Mouse (Mus musculus) regulatory T cell (primary cell): ENCODE measurements around the gene Dst.

Experiments
- in situ Hi-C: fragments of 300-600 bp; cut with MboI, MseI; formaldehyde crosslinking; loops from one replicate; pipeline ENCODE4 v1.15.1; 2025; ENCODE audit warnings: high pct_unique_total_duplicates

The Dst gene

DNA sequence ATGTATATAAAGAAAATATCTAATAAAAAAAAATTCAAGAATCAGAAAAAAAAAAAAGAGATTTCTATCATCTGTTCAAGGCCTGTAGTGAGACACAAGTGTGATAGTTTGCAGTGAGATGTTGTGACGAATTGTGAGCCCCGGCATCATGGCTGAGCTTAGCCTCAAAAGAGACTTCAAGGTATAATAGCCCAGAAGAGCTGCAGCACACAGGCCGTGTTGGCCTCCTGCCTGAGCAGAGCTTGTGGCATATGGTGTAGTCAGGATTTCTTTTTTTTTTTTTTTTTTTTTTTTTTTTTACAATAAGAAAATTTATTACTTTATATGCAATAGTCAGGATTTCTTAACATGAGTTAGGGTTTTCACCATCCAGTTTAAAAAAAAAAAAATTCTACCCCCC is 191.4 kb downstream of the Dst start:
- in situ Hi-C loops, result no loop called here

DNA sequence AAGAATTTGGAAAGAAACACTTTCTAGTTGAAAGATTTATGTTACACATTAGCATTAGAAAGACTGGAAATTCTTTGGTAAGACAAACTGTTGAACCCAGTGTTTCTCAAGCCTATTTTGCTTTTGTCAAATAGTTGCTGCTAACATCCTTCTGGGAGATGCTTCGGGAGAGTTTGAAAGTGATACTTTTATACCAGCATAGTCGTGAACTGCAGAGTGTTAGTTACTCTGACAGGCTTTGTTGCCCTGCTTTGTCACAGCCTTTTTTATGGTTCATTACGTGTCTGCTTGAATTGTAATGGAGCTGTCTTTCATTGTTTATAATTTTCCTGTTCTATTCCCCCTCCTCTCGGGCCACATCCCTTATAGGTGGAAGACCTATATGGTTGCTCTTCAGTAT is 192.4 kb downstream of the Dst start:
- in situ Hi-C loops, result no loop called here

DNA sequence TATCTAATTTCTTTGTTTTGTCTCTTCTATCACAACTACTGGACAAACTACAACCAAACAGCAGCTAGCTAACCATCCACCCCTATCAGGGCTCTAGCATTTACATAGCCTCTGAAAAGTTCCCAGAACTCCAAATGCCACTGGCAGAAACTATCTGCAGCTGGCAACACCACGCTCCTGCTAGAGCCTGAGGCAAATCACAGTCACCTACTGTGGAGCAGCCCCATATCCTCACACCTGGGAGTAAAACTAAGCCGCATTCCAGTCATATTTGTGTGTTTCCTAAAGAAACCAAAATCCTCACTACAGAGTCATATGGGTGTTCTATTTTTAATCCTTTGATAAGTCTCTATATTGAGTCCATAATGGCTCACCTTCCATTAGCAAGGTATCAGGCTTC is 194.6 kb downstream of the Dst start:
- in situ Hi-C loops, result no loop called here

DNA sequence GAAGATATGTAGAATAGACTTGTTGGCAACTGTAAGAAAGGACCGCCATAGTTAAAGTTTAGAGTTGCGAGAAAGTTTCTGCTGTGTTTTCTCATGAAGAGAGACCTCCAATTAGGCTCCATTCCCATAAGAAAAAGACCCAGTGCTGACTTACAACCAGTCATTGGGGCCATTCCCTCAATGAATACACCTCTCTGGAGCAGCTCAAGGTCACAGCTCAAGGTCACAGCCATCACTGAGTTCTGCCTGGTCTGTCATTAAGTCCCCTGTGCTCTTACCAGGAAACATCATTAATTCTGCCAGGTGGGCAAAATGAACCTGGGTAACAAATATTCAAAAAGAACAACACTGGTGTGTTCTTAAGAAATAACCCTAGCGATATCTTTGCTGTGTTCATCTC is 195.2 kb downstream of the Dst start:
- in situ Hi-C loops, result no loop called here

DNA sequence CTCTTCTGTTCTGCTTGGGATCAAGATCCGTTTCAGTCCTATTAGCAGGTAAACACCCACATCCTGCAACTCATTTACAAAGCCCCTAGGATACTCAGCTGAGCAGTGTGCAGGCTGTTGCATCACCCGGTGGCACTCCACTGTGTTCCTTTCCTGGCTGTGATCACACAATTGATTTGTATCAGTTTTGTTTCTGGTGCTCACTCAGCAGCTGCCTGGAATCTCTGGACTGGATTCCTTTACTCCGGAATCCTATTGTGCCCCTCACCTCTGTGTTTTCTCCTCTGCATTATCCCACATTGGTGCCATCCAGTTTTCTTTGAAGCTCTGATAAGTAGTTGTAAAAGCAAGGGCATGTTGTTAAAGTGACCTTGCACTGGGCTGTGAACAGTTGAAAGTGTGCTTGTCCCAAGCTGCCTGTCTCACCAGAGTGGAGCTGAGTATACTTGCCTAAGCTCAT is 195.7 kb downstream of the Dst start:
- in situ Hi-C loops, result no loop called here

DNA sequence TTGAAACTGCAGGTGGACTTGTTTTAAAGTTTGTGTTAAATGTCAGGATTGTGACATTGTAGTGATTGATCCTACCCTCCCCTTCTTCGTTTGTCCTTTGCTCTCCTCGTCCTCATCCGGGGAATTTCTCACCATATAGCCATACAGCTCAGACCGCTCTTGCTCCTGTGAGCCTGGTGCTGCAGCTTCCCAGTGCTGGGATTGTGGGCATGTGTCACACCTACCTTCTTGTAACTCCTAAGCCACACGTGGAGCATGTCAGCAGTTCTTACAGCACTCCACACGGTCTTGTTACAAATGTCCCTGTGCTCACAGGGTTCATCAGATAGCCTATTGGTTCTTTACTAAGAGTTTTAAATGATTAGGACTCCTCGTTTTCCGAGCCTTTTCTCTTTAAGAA is 196.8 kb downstream of the Dst start:
- in situ Hi-C loops, result no loop called here

DNA sequence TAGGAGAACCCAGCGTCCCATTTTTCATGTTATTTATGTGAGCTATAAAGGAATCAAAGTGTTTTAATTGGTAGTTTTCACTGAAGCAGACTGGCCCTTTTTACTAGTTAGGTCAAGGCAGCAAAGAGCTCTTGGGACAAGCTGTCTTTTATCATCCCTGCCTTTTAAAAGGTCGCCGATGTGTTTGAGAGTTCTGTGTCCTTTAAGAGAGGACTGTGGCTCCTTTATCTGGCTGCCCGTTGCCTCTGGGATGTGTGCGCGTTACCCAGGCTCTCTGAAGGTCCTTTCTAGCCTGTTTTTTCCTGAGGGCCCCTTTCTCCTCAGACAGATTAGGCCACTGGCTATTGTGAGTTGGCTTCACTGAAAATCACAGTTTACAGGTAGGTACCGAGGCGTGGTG is 198.6 kb downstream of the Dst start:
- in situ Hi-C loops, result no loop called here

DNA sequence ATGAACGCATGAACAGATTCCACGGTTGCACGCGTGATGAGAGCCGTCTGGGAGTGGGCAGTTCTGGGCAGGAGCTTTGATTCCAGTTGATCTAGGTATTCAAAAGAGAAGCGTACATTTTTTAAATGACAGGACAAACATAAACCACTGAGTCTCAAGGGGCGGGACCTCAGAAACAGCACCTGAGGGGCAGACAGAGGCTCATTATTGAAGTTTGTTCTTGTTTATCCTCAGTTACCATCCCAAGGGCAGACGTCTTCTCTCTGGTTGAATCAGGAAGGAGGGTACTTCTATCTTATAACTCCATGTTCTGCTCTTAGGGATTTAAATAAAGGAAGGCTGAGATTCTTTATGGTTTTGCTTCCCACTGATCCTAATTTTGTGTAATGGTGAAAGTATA is 199.1 kb downstream of the Dst start:
- in situ Hi-C loops, result no loop called here

DNA sequence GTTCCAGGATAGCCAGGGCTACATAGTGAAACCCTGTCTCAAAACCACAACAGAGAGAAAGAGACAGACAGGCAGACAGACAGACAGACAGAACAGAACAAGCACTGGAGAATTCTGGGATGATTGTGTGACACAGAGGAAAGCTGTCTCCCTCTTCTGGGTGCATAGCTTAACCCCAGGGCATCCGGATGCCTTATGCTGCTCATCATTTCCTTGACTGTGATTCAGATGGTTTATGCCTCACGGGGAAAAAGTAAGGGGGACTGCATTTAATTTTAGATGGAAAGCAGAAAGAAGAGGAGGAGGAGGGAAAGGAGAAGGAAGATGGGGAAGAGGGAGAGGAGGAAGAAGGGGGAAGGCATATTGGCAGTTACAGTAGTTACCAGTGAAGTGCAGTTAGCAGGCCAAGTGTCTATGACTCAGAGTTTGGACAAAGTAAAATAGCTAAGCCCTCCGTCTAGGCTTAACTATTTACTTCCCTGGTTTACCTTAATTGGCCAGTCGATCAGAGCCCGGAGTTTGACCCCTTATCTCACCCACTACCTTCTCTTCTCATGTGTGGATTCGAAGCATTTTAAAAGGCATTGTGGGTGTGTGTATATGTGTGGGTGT is 201.7 kb downstream of the Dst start:
- in situ Hi-C loops, result no loop called here

DNA sequence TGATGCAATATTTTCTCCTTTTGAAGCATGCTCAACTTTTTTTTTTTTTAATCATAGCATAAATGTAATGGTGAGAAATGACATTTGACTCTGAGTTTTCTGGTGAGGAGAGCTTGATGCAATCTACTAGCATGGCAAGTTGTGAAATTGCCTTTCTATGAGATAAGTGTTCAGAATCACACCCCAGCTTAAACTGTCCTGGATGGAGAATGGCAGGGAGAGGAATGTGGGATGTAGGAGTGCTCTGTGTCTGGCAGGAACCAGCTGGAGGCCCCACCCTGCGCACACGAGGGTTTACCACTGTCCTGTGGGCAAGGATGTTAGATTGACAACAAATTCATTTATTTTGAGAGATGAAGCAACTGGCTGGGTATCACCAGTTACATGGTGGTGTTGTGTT is 202.8 kb downstream of the Dst start:
- in situ Hi-C loops, result no loop called here

DNA sequence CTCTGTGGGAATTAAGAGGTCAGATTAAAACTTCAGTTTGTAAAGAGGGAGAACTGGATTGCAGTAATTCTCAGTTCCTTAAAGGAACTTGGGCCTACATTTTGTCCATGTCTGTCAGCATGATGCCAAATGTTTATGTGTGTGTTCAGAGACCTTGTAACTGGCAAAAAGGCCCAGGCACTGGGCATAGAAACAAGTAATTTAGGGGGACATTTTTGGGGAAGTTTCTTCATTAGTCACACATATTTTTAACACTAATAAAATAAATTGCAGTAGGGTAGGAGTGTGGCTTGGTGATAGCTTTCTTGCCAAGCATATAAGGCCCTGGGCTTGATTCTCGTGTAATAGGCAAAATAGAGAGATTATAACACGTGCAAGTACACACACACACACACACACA is 203.9 kb downstream of the Dst start:
- in situ Hi-C loops, result no loop called here

DNA sequence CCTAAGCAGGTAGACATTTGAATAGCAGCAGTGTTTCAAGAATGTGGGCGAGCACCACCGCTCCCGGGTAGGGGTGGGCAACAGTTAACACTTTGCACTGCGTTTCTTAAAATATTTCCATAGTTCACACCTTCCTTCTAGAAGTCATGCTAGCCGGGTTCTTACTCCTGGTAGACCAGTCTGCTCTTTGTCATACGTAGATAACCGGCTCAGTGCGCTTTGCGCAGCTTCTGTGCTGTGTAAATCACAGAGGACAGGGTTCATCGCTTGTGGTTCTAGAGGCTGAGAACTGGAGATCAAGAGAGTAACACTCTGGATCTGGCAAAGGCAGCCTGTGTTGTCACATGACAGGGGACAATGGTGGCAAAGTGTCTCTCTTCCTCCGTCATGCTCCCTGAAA is 208.4 kb downstream of the Dst start:
- in situ Hi-C loops, result no loop called here

DNA sequence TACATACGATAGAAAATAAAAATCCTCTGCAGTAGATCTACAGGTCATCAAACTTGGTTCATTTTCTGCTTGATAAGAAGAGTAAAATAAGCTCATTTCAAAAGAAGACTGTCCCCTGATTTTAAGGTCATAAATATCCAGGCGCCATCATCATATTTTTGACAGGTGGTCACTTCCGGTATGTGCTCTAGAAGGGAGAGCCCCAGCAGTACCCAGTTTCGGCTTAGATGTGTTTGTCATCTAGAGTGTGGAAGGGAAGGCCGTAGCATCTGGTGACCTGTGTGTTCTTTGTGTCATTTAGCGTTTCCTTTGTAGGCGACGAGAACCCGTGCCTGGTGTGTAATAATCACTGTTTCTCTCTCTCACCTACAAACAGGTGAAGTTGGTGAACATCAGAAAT is 209.0 kb downstream of the Dst start:
- in situ Hi-C loops, result no loop called here

DNA sequence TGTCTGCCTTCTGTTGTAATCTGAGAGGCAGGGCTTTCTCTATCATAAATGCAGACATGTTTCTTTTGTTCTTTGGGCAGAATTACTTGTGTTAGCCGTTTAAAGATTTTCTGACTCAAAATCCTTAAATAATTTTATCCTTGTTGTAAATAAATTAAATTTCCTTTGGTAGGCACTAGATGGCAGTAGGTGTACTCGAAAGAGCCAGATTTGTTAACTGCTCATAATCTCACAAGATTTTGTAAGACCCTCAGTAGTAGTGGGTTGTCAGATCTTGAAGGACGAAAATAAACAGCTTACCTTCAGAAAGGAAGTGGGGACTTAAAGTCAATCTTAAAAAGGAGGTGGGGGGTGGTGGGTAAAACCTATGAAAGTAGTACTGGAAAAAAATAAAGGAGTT is 209.7 kb downstream of the Dst start:
- in situ Hi-C loops, result no loop called here

DNA sequence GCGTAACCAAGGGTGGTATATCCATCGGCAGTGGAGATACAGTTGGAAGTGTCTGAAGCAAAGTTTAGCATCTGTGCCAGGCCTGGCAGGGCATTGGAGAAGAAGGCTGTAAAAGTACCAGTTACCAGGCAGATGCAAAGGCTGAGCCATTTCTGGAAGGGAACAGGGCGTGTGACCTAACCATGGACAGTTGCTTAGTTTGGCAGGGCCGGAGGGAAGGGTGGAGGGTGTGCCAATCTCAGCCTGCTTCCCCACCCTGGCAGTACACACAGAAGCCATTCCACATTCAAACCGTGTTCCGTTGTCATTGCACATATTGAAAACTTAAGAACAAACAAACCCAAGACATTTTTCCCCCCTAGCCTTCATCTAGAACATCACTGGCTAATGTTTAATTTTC is 212.0 kb downstream of the Dst start:
- in situ Hi-C loops, result no loop called here

DNA sequence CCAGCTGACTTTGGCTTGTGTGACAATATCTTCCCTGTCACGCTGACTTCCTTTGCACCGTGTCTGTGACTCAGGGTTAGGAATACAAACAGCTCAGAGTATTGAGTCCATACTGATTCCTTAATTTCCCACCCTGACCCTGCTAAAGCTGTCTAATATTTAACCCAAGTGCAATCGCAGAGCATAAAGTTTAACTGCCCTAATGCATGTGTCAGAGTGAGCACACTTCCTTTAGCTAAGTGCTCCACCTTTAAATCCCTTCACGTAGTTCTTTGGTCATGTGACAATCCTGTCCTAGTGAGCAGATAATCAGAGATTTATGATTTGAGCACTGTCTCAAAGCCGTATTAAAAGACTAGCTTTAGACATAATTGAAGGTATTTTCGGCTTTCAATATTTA is 212.6 kb downstream of the Dst start:
- in situ Hi-C loops, result no loop called here

DNA sequence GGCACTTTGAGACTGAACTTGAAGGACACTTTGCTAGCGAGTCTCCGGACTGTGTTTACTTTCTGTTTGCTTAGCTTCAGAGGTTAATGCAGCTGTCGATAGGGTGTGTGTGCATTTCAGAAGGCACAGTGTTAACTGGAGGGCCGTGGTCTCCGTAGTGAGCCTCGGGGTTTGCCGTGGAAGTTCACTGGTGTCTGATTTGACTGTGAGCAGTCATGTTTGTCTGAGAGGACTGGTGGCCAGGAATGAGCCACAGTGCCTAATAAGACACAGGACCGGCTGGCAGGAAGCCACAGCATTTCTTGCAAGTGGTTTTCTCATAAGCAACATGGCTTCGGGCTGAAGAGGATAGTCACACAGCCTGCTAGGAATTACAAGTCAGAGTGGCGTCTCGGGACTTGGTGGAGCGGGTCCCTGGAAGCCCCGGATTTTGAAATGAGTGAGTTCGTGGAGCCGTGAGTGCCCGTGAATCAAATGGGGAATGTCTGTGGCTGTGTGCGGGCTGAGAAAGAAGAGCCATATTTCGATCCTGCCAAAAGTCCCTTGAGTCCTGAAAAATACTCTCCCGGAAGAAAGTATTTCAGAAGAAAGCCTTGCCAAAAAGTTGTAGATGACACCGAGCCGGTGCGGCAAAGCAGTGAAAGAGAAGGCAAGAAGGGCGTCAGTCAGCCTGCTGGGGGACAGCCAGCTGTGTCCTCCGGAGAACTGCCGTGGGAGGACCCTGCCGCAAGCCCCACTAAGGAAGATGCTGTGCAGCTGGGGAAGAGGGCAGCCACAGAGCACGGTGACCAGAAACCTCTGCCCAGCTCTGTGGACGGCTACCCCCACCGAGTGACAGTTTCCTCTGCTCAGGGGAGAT is 213.4 kb downstream of the Dst start:
- in situ Hi-C loops, result no loop called here

DNA sequence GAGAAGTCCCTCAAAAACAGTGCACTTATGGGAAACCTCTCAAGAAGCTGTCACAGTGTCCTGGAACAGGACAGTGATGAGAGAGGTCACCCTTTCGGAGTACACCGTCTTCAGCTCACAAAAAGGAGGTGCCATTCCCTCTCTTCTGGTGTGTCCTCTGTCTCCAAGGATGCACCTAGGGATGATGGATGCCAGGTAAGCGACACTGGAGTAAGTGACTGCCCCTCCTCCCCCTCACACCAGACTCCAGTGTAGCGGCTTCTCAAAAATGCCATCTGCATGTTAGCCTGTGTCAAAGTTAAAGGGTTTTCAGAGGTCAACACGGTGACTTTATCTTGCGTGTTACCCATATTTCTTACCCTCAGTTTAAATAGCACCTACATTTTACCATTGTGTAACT is 214.2 kb downstream of the Dst start:
- in situ Hi-C loops, result no loop called here

DNA sequence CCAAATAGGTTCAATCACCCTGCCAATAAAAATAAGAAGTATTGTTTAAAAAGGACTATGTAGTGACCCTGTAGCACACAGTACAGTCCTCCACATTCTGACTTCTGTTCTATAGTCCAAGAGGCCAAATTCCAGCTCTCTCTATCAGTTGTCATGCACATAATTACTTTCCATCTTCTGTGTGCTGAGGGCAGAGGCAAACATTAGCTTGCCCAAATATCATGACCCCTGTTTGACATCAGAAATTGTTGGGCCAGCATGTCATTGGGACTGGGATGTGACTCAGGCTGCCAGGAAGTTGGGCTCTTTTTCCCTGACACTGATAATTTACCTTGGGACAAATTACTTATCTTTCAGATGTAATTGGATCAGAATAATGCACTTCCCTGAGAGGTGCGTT is 214.9 kb downstream of the Dst start:
- in situ Hi-C loops, result no loop called here

DNA sequence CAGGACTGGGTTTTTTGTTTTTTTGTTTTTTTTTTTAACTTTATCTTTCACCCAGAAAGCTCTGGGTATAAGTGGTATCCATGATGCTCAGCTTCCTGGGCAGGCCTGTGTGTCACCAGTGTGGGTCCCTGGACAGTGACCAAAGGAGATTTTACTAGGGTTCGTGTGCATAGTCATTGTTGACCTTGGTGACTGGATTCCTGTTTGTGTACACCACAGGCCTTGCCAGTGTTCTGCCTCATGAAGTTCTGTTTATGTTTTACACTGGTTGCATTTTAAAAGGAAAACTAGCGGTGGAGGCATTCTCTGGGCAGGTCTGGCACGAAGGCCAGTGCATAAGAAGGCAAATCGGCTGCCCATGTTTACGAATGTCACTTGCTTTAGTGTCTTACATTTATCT is 215.3 kb downstream of the Dst start:
- in situ Hi-C loops, result no loop called here

DNA sequence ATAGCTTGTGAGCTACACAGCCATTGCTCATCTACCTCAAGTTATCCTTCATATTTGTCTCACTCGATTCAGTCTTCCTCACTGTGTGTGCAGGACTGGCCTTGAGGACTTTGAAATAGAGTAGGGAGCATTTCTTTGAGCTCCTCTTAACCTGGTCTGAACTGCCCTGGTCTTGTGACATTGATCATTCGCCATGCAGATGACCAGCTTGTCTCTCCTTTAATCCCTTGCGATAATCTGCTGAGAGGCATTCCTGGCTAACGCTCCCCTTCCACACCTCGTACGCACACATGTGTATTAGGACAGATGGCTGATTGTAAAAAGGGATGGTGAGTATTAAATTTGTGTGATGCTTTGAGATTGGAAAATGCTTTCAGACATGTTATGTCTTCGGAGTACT is 216.4 kb downstream of the Dst start:
- in situ Hi-C loops, result no loop called here

DNA sequence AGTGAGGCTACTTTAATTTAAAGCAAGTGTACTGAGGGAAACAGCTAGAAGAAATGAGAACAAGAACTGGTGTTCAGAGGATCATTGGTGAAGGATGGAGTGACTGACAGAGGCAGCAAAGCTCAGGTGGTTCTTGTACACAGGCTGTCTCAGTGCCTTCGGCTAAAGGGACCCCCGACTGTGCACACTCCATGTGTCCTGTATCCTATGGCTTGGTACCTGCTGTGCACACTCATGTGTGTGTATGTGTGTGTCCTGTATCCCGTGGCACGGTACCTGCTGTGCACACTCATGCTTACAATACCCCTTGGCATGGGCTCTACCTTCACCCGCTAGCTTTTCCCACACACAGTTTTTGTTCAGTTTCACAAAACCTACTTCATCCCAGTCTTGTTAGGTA is 217.1 kb downstream of the Dst start:
- in situ Hi-C loops, result no loop called here

DNA sequence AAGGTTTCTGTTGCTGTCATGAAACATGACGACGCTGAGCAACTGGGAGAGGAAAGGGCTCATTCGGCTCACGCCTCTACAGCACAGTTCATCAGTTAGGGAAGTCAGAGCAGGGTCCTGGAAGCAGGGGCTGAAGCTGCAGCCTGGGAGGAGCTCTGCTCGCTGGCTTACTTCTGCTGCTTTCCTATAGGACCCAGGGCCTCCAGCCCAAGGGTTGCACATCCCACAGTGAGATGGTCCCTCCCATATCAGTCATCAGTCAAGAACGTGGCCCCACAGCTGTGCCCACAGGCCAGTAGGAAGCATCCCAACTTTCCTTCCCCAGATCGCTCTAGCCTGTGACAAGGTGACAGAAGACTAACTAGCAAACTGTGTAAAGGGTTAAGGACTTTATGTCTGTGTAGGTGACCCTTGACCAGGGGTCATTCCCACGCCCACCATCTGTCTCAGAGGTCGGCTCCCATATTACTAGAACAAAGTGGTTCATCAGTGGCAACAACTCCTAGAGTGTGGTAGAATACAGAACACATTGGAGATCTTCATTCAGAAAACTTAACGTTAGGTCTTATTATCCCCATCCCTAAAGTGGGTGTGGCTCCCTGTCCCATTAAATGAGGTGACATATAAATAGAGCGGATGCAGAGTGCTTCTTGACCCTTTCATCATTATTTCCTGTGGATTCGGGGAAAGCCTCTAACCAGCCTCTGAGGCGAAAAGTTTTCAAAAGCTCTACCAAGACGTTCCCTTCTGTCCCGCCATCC is 219.9 kb downstream of the Dst start:
- in situ Hi-C loops, result no loop called here
